Mouse (Mus musculus) layer of hippocampus, postnatal 14 days (tissue): Measurements from ENCODE around the gene Tbx4. TPM values are rescaled to one million over a fixed set of nuclear protein-coding genes. Genes with fewer than 3 reads are reported as not detected.
A peak's percentile ranks its signal among the peaks of the same experiment; 100 is the strongest.

Experiments used
- DNase-seq, 2 experiments: peaks; one replicate each; pipeline ENCODE4 v3.0.0; 2021 to 2022; ENCODE audit warnings: low spot score in 2 of 2, mixed read lengths in 1 of 2
- long read RNA-seq, 2 experiments: library from polyadenylated mRNA; stranded (forward); transcript quantifications; one replicate each; pipeline ENCODE4 v2.0.0; 2021
- total RNA-seq, 2 experiments: library from RNA; stranded (reverse); gene quantifications; 2 replicates each; pipeline ENCODE4 v1.2.3; 2021

Tbx4 gene
- total RNA-seq: under 1 TPM; 0.24 to 0.53 TPM
- long read RNA-seq, experiment 1, partial matches to known transcripts: 0 of 1 reads
- long read RNA-seq, experiment 1, other reads (novel, unspliced or antisense): 1 of 1 reads
- long read RNA-seq, experiment 2, partial matches to known transcripts: 0 of 2 reads
- long read RNA-seq, experiment 2, other reads (novel, unspliced or antisense): 2 of 2 reads

DNA sequence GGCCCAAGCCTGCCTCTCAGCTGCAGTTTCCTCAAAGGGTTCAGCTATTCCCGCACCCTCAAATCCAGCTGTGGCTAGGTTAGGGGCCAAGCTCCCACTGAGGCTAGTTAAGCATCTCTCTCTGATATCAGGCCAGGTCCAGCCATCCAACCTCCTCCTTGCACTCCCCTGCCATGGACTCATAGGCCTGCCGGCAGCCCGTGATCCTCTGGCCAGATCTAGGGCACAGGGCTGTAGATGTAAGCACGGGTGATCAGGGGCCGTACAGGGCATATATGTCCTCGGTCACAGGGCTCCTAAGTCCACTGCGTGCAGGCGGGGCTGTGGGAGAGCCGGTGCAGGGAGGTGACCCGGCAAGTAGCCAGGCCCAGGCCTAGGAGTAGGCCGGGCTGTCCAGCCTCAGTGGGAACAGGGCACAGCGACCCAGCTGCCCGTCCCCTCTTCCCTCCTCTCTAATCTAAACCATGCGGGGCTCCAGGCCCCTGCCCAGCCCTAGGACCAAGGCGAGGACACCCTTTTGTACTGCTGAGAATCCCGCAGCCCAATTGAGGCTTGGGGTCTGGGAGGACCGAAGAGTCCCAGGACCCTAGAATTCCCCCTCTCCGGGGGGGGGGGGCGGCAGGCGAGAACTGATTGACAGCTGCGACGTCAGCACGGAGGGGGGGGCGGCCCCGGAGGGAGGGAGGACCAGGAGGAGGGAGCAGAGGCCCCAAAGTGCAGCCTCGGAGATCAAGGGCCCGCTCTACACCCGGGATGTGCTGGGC, at the start of gene Tbx4:
Gene Tbx4, plus strand, starts transcription at position 758 of the 764 bp plus-strand sequence.
- no peak for DNase-seq

DNA sequence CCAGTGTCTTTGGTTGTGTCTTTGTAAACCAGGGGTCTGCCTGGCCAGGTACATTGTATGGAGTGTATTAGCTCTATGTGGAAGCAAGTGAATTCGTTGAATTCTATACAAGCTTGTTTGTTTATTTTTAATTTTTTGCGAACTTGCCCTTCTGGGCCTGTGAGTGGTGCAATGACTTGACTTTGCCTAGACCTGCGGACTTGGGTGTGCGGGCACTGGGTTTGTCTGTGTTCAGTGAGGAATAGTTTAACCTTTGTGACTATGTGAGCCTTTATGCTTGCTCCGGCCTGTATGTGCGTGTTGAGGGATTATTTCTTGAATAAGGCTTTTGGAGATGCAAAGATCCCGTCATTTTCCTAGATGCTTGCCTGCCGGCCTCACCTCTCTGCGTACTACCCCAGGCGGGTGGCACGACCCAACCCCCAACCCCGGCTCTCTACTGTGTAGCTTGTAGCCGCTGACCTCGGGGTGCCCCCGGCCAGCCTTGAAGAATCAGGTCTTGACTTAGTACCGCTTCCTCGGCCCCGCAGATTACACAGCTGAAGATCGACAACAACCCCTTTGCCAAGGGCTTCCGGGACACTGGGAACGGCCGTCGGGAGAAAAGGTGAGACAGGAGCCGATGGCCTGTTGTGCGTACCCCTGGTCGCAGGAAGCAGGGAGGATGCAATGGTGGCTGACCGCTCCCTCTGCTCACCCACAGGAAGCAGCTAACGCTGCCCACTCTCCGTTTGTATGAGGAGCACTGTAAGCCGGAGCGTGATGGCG, 49.5 kb upstream of the Tbx4 start:
- no peak for DNase-seq

DNA sequence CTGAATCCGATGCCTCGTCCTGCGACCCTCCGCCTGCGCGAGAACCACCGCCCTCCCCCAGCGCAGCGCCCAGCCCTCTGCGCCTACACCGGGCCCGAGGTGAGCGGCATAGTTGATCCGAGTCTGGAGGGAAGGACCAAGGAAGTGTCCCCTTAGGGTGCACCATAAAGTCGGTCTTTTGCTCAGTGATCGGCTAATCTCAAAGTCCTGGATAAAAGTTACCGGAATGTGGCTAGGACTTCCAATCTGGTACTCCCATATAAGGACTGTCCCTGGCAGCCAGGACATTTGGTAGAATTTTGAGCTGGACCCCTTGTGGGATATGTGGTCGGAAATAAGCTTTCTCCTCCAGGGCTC, 49.0 kb upstream of the Tbx4 start:
- no peak for DNase-seq

DNA sequence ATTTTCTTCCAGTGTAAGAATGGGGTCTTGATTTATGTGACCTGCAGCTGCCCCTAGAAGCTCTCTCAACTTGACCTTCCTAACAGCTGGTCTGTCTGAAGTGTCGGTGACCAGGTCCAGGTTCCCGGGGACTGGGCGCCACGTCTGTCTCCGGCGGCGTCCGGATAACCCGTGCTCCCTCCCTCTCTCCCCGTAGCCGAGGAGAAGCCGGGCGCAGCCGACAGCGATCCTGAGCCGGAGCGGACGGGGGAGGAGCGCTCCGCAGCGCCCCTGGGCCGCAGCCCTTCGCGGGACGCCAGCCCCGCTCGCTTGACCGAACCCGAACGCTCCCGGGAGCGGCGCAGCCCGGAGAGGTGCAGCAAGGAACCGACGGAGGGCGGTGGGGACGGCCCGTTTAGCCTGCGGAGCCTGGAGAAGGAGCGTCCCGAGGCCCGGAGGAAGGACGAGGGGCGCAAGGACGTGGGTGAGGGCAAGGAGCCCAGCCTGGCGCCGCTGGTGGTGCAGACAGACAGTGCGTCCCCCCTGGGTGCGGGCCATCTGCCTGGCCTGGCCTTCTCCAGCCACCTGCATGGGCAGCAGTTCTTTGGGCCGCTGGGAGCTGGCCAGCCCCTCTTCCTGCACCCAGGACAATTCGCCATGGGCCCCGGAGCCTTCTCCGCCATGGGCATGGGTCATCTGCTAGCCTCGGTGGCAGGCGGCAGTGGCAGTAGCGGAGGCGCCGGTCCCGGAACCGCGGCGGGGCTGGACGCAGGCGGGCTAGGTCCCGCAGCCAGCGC, 48.4 kb upstream of the Tbx4 start:
- DNase-seq: no peak

DNA sequence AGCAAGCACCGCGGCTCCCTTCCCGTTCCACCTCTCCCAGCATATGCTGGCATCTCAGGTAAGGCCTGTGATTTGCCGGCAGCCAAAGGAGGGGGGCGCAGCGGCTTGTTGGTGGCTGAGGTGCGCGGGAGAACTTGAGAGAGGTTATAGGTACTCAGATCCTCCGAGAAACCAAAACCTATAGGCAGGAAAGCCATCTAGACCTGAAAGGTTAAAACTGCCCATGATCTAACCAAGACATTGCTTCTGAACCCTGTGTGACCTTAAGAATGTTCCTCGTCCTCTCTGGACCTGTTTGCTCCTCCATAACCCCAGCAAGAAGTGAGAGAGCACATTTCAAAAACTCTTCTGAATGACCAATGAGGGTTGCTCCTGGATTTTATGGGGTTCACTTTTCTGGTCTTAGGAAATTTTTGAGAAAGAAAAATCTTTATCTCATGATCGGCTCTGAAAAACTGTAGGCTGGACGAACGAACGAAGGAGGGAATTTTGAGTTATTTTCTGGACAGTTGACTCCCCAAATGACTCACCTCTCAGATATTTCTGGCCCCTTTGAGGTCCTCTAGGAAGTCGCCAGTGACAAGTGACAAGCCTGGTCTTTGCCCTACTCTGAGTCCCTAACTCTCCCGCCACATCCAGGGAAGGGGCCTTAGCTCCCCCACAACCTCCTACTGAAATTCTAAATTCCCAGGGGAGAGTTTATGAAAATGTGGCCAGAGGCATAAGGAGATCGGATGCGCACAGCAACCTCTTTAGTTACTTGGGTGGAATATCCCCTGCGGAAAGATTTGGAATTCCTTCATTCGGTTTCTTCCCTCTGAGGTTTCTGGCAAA, 47.6 kb upstream of the Tbx4 start:
- DNase-seq: no peak

DNA sequence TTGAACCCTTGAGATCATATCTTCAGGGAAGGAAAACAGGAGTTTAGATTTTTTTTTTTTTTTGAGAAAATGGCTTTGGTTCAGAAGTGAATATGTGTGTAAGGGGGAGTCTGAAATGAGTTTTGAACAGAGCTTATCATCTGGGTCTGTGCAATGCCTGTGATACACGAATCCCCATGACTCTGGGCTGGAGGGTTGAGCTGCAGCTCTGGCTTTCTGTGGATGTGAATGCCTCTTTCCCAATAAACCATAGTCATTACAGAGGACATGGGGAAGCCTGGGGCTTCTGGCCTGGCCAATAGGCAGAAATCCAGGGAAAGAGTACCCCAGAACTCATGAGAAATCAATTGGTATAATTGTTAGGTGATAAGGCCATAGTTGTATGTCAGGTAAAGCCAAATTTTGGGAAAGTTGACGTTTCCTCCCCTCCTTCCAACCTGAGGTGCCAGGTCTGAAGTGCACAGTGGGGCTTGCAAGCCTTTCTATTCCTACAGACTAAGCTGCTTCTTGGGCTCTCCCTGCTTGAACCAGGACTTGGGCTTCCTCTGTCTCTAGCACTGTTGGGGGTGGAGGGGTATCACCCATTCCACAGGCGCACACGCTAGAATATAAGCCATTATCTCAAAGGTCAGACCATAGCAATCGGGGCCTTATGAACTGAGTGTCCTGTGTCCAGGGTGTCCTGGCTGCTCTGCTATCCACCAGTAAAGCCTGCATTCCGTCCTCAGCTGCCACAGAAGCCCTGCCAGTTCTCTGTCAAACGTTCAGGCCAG, 46.8 kb upstream of the Tbx4 start:
- no peak for DNase-seq

DNA sequence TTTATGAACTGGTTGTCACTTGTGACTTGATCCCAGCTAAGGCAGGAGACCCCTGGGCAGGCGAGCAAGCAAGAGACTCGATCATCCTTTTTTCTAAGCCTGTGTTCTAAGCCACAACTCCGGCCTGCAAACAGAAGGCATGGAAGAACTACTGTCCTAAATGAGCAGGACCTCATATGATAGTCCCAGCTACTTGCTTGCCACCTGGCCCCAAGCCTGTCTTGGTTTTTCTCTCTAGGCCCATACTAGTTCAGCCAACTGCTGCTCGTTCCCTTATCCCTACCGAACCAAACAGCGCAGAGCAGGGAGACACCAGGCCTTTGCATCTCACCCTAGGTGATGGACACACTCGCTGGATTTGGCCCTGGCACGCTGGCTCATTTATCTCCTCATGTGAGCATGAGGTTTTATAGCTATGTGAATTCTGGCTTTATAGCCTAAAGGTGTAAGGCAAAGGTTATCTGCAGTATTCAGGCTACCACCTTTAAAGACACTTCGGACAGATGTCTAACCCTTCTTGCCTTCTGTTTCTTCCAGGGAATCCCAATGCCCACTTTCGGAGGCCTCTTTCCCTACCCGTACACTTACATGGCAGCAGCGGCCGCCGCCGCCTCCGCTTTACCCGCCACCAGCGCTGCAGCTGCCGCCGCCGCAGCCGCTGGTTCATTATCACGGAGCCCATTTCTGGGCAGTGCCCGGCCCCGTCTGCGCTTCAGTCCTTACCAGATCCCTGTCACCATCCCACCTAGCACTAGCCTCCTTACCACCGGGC, 46.0 kb upstream of the Tbx4 start:
- no peak for DNase-seq

DNA sequence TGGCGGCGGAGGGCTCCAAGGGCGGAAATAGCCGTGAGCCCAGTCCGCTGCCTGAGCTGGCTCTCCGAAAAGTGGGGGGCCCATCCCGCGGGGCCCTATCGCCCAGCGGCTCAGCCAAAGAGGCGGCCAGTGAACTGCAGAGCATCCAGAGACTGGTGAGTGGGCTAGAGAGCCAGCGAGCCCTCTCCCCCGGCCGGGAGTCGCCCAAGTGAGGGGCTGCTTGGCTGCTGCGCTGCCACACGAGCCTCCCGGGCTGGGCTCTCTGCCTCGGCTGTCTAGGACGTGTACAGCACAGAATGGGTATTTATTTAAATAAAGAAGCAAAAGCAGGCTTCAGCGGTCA, 45.4 kb upstream of the Tbx4 start:
- no peak for DNase-seq

DNA sequence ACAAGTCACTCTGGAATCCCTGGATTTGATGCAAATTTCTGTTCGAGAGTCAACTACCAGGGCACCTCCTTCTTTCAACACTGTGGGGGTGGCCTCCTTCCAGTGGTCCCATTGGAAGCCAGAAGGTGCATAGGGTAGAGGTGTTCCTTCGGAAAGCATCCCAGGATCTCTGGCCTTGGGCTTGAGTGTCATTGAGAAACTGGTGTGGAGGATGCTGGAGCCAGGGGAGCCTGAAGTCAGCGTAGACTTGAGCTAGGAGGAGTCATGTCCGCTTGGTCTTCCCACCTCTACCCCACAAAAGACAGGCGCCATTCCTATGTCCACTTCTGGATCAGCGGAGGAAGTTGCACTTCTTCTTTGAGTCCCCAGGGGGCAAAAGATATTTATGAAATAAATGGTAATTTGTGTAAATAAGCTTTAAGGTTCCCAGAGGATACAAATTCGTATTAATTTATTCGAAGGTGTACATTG, 45.0 kb upstream of the Tbx4 start:
- no peak for DNase-seq

DNA sequence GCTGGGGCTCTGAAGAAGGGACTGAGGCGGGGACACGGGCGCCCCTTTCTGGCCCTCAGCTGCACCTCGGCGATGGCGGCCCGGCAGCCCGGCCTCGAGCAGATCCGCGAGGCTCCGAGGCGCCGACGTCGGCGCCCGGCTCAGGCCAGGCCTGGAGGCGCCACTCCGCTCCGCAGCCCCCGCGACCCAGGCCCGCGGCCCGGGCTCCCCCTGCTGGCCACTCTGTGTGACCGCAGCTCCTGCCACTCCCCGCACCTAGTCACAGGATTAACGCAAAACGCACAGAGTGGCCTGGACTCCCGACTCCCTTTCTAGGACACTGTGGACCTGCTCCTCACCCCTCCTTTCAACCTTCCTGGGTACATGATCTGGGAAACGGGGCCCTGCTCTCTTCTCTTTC, 44.2 kb upstream of the Tbx4 start:
- no peak for DNase-seq

DNA sequence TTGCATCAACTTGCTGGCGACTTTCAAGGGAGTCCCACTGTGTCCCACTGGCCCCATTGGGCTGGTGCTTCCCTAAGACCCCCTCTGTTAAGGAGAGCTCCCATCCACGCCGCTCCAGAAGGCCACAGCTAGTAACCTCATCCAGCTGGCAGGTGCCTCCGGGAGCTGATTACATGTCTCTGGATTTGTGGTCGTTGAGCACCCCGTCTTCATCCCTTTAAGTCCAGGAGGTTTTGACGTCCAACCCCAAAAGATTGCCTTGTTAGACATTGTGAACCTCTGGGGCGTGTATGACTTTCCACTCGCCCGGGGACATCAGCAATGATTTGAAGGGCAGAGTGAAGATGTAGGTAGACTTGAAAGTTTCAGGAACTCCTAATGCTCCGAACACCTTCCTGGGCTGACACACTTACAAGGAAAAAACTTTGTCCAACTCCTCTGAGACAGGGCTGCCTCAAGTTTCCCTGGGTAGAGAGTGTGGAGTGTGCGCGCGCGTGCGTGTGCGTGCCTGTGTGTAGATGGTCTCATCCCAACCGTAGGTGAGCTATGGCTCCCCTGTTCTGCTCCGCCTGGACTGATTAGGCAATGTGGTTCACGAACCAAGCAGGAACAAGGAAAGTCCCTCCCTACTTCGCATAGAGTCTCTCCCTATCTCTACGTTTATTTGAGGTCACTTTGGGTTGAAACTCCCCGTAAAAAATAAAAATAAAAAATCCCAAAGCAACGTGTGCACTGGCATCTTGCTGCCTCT, 43.5 kb upstream of the Tbx4 start:
- DNase-seq: no peak

DNA sequence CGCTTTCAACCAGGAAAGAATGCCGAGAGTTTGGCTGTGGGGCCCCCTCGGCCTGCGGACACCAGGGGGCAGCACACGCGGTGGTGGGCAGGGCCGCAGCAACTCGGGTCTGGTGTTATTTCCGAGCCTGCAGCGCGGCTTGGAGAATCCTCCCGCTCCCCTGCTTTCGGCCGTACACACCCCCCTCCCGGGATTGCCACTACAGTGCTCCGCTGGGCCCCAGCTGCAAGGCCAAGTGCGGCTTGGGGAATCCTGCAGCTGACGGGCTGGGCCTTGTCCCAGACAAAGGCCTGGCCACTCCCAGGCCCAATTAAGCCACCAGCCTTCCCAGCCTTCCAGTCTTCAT, 42.9 kb upstream of the Tbx4 start:
- no peak for DNase-seq

DNA sequence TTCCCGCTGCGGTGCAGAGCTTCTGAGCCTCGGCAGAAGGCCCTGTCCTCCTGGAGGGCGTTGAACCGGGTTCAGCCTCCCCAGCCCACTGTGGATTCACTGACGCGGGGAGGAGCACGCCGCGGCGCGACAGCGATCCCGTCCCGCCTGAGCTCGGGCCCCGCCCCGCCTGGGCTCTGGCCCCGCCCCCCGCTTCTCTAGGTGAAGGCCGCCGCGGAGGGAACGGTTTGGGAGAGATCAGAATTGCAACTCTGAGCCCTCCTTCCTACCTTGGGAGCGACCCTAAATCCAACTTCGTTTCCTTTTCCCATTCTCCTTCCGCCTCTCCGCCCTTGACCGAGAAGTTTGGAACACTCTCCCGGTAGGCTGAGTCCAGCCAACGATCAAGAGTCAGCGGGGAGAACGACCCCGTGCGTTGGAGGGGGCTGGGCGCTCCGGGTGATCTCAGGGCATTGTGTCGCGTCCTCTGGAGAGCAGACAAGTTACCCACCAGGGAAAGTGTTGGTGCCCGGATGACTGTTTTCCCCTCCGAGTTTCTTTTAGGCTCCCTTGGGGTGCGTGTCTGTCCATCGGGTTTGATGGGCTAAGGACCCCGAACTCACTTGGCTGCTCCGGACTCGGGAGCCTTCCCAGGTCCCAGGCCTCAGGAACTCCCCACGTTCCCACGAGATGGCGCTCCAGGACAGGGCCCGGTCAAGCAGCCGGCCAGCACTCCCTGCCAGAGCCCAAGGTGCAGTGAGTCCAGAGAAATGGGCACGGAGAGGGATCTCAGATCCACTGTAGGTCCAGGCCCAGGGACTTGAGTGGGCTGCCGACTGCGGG, 41.9 kb upstream of the Tbx4 start:
- peak; percentile 70 to 78 for DNase-seq

DNA sequence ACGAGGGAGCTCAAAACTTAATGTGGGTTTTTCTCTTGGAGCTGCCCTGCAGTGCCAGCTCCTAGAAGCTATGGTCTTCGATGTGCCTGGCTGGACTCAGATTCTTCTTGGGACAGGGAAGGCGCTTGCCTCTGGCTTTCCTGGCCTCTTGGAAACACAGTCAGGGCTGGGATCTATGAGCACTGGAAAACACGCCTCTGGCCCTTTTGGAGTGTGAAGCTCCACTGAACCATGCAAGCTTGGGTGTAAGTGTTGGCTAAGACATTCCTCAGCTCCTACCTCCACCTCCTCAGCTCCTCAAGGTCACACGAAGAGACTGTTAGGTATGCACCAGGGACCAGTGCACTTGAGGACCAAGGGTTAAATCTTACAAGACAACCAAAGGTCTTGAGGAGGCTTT, 41.3 kb upstream of the Tbx4 start:
- DNase-seq: no peak

DNA sequence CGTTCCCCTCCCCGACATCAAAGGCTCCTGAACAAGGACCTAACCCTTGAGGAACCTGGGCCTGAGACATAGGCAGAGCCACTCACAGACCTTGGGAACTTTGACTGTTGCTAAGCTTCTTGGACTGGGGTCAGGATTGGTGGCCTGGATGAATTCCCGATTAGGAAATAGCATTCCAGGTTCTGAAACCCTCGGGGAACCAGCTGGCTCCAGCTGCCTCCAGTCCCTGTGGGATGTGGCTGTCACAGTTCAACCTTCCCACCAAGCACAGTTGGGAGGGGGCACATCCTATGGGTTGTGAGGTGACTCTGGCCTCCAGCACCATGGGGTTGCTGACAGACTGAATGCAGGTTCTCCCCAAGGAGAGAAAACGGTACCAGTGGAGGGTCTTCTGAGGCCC, 40.3 kb upstream of the Tbx4 start:
- DNase-seq: no peak

DNA sequence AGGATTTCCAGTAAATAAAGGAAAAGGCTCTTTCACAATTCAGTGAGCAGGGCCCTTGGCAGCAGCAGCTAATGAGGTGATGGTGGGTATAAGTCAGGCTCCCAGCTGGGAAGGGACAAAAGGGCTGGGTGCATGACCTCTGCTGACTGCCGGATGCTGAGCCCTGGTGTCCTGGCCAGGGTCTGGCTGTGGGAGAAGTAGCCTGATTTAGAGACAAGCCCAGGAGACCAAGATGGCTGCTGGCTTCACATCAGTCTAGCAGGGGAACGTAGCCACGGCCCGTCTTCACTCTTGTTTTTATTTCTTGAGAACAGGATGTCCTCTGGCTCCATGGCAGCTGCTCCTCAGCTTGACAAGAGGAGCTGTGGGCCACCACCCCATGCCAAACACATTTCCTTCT, 39.7 kb upstream of the Tbx4 start:
- DNase-seq: no peak

DNA sequence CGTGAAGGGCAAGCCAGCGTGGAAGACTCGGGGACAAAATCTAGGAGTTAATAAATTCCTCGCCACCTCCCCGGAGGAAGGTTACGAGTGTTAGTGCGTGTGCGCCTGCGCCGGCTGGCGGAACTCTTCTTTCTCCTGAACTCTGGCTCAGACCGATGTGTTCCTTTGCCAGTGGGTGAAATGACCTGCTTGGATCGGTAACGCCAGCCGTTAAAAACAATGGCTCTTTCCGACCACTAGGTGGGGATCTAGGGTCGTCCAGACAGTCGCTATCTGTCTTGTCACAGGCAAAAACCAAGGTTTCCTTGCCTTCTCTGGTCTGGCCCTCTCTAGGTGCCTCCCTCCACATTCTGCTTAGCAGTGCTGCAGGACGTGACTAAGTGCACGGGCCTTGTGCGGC, 37.2 kb upstream of the Tbx4 start:
- peak; percentile 69 to 80 for DNase-seq

DNA sequence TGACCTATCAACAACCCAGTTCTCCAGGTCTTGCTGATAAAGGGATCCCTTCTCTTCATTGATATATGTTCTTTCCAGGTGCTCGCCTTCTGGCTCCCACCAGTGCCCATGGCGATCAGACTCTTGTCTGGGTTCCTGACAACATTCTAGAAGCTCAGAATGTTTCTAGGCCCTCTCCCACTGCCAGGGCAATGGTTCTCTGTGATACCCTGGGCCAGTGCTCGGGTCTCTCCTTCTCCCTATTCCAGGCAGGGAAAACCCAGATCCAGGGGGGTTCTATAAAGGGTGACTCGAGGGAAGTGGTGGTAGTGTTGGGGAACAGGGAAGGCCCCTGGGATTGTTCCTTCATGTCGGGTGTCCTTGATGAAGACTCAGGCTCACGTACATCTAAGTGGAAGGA, 36.0 kb upstream of the Tbx4 start, which contains the start of gene Gm11444:
Gene Gm11444, minus strand, starts transcription at position 101 of the 400 bp plus-strand sequence.
- DNase-seq: no peak
